Mouse (Mus musculus) granulocyte monocyte progenitor cell, adult 5-6 weeks (primary cell): Measurements from ENCODE around the gene Cd151. TPM values are rescaled to one million over a fixed set of nuclear protein-coding genes. Genes with fewer than 3 reads are reported as not detected.

Experiments used
- ATAC-seq: replicated peaks from 2 replicates; pipeline ENCODE4 v1.8.0; 2016; ENCODE audit warnings: mild to moderate bottlenecking, moderate TSS enrichment, inconsistent platforms; ENCODE audit not compliant: poor library complexity, severe bottlenecking
- total RNA-seq, 2 experiments: library from RNA; stranded (forward) in 1 of 2; stranded (reverse) in 1 of 2; fragments of 200-712, 200-1000 nt in 1 of 2; fragments of >200 nt in 1 of 2; fragmentation: Nextera tagmentation in 1 of 2; gene quantifications; 2 replicates each; pipeline ENCODE4 v1.2.3; 2014 to 2017

Gene Cd151
- total RNA-seq, 2 experiments from 2014 or later, result 19.2 to 20.4 TPM

GRCm38 (mm10) chr7:141485186-141485585, 18.0 kb downstream of the Cd151 start:
- no peak for ATAC-seq

DNA sequence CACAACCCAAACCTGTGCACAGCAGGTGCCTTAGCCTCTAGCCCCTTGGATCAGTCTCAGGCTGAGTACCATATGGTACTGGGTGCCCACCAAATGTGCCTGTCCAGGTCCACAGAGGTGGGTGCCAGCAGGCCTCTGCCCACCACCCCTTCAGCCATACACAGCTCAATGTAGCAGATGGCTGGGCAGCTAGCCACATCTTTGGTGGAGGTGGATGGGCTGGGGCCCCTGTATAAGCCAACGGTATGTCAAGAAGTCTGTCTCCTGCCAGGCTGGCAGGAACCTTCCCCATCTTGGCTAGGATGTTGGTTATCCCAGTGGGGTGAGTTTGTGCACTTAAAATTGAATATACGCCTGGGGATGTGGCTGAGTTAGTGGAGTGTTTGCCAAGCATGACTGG, 18.4 kb downstream of the Cd151 start:
- no peak for ATAC-seq

GRCm38 (mm10) chr7:141486239-141486638, 19.0 kb downstream of the Cd151 start:
- no peak for ATAC-seq

- ATAC-seq, result no peak
Measured at GRCm38 (mm10) chr7:141487141-141487540, 19.9 kb downstream of the Cd151 start.

DNA sequence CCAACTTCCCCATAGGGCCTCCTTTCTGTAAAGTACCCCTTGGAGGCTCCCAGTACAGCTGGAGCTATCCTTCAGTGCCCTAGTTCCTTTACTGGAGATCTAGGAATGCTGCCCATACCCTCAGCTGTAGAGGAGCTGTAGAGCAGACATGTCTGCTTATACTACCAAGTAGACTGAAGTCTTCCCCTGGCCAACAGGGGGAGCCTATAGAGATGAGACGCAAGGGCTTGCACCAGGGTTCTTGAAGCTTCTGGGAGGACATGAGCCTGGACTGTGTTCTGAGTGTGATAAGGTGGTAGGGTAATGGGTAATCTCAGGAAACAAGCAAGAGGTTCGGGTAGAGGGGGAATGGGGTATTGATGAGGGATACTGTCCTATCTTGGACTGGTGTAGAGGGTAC, 24.0 kb downstream of the Cd151 start:
- ATAC-seq, result no peak; the same call in 1 of the 2 replicates

GRCm38 (mm10) chr7:141492738-141493137, 25.5 kb downstream of the Cd151 start:
- ATAC-seq, result no peak

DNA sequence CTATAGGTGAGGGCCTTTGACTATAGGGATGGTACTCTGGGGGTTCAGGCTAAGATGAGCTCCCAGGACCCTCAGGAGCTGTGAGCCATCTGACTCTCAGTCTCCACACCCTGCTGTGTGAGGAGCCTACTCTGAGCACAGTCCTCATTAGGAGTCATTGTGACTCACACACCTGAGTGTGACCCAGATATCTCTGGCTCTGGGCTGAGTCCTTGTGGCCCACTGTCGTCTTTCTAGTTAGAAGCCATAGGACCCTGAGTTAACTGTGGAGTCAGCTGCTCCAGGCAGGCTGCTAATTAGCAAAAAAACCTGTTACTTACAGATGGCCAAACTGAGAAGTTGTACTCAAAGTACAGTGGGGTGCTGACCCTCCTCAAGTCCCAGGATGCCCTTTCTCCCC, 26.5 kb downstream of the Cd151 start:
- ATAC-seq, result no peak

- ATAC-seq, result no peak
Measured at GRCm38 (mm10) chr7:141495379-141495778, 28.2 kb downstream of the Cd151 start.

DNA sequence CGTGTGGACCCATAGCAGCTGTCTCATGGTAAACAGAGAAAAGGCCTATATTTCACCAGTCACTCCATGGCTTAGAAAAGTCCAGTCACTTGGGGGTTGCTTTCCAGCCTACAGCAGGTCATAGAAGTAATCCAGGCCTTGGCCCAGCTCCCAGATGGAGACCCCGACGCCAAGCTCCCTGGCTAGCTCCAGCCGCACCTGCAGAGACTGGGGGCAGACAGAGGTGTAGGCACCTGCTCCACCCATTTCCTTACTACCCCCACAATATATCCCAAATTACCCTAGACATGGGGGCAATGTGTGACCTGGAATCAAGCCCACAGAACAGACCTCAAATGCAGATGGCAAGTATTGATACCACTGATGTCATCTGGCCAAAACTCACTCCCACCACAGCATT, 28.7 kb downstream of the Cd151 start:
- ATAC-seq, result no peak

- ATAC-seq, result no peak
Measured at GRCm38 (mm10) chr7:141497600-141497999, 30.4 kb downstream of the Cd151 start.

GRCm38 (mm10) chr7:141501820-141502555, 34.8 kb downstream of the Cd151 start:
- ATAC-seq, result no peak

DNA sequence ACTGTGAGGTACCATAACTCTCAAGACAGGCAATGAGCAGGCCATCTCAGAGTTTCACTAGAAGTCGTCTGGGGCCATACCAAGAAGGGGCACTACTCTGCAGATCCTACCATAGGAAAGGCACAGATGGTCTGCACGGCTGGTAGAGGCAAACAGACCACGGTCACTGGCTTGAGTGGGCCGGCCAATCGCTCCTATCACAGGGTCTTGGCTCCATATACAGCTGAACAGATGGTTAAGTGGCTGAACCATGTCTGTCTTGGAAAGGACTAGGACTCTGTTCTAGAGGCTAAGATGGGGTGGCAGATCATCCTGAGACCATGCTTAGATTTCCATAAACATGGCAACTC, 35.3 kb downstream of the Cd151 start:
- ATAC-seq, result no peak

GRCm38 (mm10) chr7:141506278-141506677, 39.1 kb downstream of the Cd151 start:
- ATAC-seq, result no peak

DNA sequence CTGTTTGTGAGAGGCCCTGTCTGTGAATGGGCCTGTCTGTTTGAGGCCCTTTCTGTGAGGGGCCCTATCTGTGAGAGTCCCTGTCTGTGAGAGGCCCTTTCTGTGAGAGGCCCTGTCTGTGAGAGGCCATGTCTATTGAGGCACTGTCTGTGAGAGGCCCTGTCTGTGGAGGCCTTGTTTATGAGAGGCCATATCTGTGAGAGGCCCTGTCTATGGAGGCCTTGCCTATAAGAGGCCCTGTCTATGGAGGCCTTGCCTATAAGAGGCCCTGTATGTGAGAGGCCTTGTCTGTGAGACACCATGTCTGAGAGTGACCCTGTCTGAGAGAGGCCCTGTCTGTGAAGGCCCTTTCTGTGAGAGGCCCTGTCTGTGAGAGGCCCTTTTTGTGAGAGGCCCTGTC, 41.0 kb downstream of the Cd151 start:
- ATAC-seq, result no peak

GRCm38 (mm10) chr7:141510196-141510595, 43.0 kb downstream of the Cd151 start:
- no peak for ATAC-seq

DNA sequence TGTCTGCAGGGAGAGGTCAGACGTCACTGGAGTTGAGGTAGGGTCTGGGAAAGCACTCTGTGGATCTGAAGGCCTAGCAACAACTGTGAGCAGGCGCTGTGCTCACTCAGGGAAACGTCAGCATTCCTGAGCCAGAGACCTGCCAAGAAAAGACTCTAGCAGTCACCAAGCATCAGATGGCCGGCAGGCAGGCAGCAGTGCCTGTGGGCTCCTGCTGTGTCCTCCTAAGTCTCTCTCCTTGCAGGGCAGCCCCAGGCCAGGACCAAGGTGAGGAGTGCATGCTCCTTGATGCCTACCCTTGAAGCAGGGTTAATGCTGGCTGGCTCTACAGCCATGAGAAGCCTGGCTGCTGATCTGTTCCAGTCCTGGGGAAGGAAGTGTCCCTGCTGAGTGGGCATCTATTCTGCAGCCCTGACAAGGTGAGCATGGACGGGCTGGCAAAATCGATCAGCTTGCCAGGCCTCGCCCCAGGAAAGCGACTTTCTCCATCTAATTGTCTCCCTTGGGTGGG, 43.5 kb downstream of the Cd151 start:
- no peak for ATAC-seq

DNA sequence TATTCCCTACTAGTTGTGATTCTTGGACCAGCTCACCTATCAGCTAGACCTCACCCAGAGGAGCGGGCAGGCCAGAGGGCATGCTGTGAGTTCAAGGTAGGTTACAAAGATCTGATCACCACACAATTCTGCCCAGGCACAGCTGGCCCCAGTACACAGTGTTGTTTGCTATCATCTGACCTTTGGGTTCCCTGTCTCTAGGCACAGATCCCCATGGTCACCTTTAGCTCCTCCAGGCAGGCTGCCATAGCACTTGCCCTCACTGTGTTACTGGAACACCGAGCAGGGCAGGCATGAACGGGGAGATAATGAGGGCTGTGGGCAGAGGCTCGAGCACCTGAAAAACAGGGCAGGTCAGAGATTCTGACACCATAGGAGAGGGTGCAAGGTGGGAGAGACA, 50.4 kb downstream of the Cd151 start:
- no peak for ATAC-seq

DNA sequence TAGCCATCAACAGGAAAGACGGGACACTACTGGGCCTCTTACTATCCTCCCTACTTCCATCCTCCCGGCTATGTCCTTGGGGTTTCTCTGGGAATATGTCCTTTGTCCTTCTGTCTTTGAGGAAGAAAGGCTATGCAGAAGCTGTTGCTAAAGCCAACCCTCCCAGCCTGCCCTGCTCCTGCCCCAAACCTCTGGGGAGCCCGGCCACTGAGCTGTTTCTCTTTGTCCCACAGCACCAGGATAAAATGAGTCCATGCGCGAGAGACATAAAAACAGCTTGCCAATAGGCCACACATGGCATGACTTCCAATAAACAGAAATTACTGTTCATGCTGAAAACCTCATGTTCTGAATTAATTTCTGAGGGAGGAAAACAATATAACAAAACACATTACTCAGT, 51.1 kb downstream of the Cd151 start:
- ATAC-seq, result no peak

DNA sequence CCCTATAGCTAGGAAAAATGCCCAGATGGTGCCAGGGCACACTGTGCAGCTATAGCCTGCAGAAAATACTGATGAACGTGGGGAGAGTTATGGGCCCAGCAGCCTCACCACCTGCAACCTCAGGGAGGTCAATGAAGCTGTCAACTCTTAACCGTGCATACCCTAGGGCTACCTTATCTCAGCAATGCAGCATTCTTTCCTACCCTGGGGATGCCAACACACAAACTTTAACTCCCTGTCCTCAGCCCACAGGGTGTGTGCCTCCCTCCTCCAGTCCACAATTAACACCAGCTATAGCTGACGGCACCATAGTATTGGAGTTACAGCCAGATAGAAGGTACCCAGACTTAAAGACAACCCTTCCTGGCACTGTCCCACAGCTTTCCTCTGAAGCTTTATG, 51.7 kb downstream of the Cd151 start:
- ATAC-seq, result no peak

DNA sequence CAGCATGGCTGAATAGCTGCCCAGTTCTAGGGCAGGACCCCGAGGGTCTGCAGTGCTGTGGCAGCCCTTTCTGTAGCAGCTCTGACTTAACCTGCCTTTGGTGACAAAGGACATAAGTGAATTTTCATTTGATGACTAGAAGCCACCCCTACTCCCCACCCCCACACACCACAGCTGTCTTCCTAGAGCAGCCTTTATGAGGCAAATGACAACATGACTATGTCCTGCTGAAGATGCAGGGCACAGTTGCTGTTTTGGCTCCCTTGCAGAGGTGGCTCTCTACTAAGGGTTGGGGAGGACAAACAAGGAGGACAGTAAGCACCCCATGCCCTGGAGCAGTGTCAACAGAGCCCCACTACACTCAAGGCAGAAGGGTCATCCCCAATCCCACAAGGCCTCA, 52.6 kb downstream of the Cd151 start:
- ATAC-seq, result no peak
